Mouse (Mus musculus): ENCODE data around the gene Gm28038. TPM values are rescaled to one million over a fixed set of nuclear protein-coding genes. Genes with fewer than 3 reads are reported as not detected.

The Gm28038 gene
- polyA plus RNA-seq, 1 experiment from 2014 or later = not detected

- H3K27me3 ChIP-seq = no peaks in the 10 kb centered on the region
- H3K9me3 ChIP-seq = no peaks in the 10 kb centered on the region
- no peak overlapping the region for H3K27ac ChIP-seq
- H3K4me3 ChIP-seq (replicated peaks) = no peak overlapping the region
- H3K4me2 ChIP-seq (replicated peaks) = no peak overlapping the region
- H3K4me1 ChIP-seq (replicated peaks) = peaks cover 13% of the 10 kb centered on the region
- WGBS = 94% methylated on average over 5 of the region's 5 CpGs
- ATAC-seq = no peak
- H3K9ac ChIP-seq (replicated peaks) = no peak overlapping the region
- H3K36me3 ChIP-seq = peaks cover 90% of the 10 kb centered on the region
These were observed 33.8 kb upstream of the Gm28038 start for GRCm38 (mm10) chr2:30247036-30247435.

- Histone ChIP-seq H3K4me3 (replicated peaks) (no peak overlapping the region), H3K4me2 (replicated peaks) (no peak overlapping the region), H3K27ac (no peak overlapping the region), H3K4me1 (replicated peaks) (peaks cover 9% of the 10 kb centered on the region), H3K36me3 (peaks cover 90% of the 10 kb centered on the region), H3K9me3 (no peaks in the 10 kb centered on the region), H3K27me3 (no peaks in the 10 kb centered on the region), H3K9ac (replicated peaks) (no peak overlapping the region)
- no peak for ATAC-seq
- WGBS = 72% methylated on average over 4 of the region's 4 CpGs
These were observed 33.2 kb upstream of the Gm28038 start for GRCm38 (mm10) chr2:30247681-30248080.

- Histone ChIP-seq H3K36me3 (peaks cover 89% of the 10 kb centered on the region), H3K9ac (replicated peaks) (no peak overlapping the region), H3K27ac (no peak overlapping the region), H3K4me1 (replicated peaks) (peaks cover 8% of the 10 kb centered on the region; the same call in 1 of the 2 replicates), H3K27me3 (no peaks in the 10 kb centered on the region), H3K9me3 (no peaks in the 10 kb centered on the region), H3K4me3 (replicated peaks) (no peak overlapping the region), H3K4me2 (replicated peaks) (no peak overlapping the region)
- 96% methylated on average over 3 of the region's 3 CpGs for WGBS
- no peak for ATAC-seq
These were observed 31.7 kb upstream of the Gm28038 start for GRCm38 (mm10) chr2:30249182-30249581.

GRCm38 (mm10) chr2:30250166-30251128 lies 30.4 kb upstream of the Gm28038 start:
- H3K4me3 ChIP-seq (replicated peaks) = no peak overlapping the region
- no peak for ATAC-seq
- peaks cover 89% of the 10 kb centered on the region for H3K36me3 ChIP-seq
- H3K4me1 ChIP-seq (replicated peaks) = peaks cover 6% of the 10 kb centered on the region; the same call in 1 of the 2 replicates
- no peak overlapping the region for H3K27ac ChIP-seq
- H3K27me3 ChIP-seq = no peaks in the 10 kb centered on the region
- no peaks in the 10 kb centered on the region for H3K9me3 ChIP-seq
- no peak overlapping the region for H3K4me2 ChIP-seq (replicated peaks)
- no peak overlapping the region for H3K9ac ChIP-seq (replicated peaks)
- WGBS = 90% methylated on average over 10 of the region's 10 CpGs

GRCm38 (mm10) chr2:30251417-30252104 lies 29.3 kb upstream of the Gm28038 start:
- ATAC-seq = no peak
- Histone ChIP-seq H3K9me3 (no peaks in the 10 kb centered on the region), H3K27me3 (no peaks in the 10 kb centered on the region), H3K4me2 (replicated peaks) (no peak overlapping the region), H3K27ac (no peak overlapping the region), H3K4me3 (replicated peaks) (no peak overlapping the region), H3K36me3 (peaks cover 89% of the 10 kb centered on the region), H3K4me1 (replicated peaks) (peaks cover 6% of the 10 kb centered on the region; the same call in 1 of the 2 replicates), H3K9ac (replicated peaks) (no peak overlapping the region)
- WGBS = 90% methylated on average over 5 of the region's 5 CpGs

- no peak for ATAC-seq
- Histone ChIP-seq H3K4me2 (replicated peaks) (no peak overlapping the region), H3K4me1 (replicated peaks) (peaks cover 6% of the 10 kb centered on the region; the same call in 1 of the 2 replicates), H3K27me3 (no peaks in the 10 kb centered on the region), H3K9ac (replicated peaks) (no peak overlapping the region), H3K27ac (no peak overlapping the region), H3K36me3 (peaks cover 95% of the 10 kb centered on the region), H3K4me3 (replicated peaks) (no peak overlapping the region), H3K9me3 (no peaks in the 10 kb centered on the region)
- WGBS = 80% methylated on average over 3 of the region's 3 CpGs
These were observed 28.3 kb upstream of the Gm28038 start for GRCm38 (mm10) chr2:30252521-30252920.

- no peak overlapping the region for H3K27ac ChIP-seq
- H3K4me2 ChIP-seq (replicated peaks) = no peak overlapping the region
- no peak overlapping the region for H3K9ac ChIP-seq (replicated peaks)
- no peaks in the 10 kb centered on the region for H3K27me3 ChIP-seq
- H3K9me3 ChIP-seq = no peaks in the 10 kb centered on the region
- no peak for ATAC-seq
- 90% methylated on average over 5 of the region's 5 CpGs for WGBS
- H3K4me3 ChIP-seq (replicated peaks) = no peak overlapping the region
- peaks cover 6% of the 10 kb centered on the region; the same call in 1 of the 2 replicates for H3K4me1 ChIP-seq (replicated peaks)
- H3K36me3 ChIP-seq = peaks cover 95% of the 10 kb centered on the region
These were observed 27.0 kb upstream of the Gm28038 start for GRCm38 (mm10) chr2:30253809-30254208.

GRCm38 (mm10) chr2:30255631-30256395 lies 25.0 kb upstream of the Gm28038 start:
- Histone ChIP-seq H3K36me3 (peaks cover 94% of the 10 kb centered on the region), H3K4me1 (replicated peaks) (peaks cover 10% of the 10 kb centered on the region; the same call in 1 of the 2 replicates), H3K9ac (replicated peaks) (no peak overlapping the region), H3K9me3 (no peaks in the 10 kb centered on the region), H3K4me3 (replicated peaks) (no peak overlapping the region), H3K4me2 (replicated peaks) (no peak overlapping the region), H3K27me3 (no peaks in the 10 kb centered on the region), H3K27ac (no peak overlapping the region)
- 97% methylated on average over 42 of the region's 42 CpGs for WGBS
- no peak for ATAC-seq

GRCm38 (mm10) chr2:30256616-30257350 lies 24.1 kb upstream of the Gm28038 start:
- Histone ChIP-seq H3K4me2 (replicated peaks) (no peak overlapping the region), H3K27me3 (no peaks in the 10 kb centered on the region), H3K9me3 (no peaks in the 10 kb centered on the region), H3K9ac (replicated peaks) (no peak overlapping the region), H3K27ac (no peak overlapping the region), H3K36me3 (peaks cover 96% of the 10 kb centered on the region), H3K4me3 (replicated peaks) (no peak overlapping the region), H3K4me1 (replicated peaks) (peaks cover 7% of the 10 kb centered on the region)
- WGBS = 97% methylated on average over 30 of the region's 30 CpGs
- no peak for ATAC-seq

- H3K4me1 ChIP-seq (replicated peaks) = peaks cover 13% of the 10 kb centered on the region
- peaks cover 94% of the 10 kb centered on the region for H3K36me3 ChIP-seq
- ATAC-seq = no peak
- no peaks in the 10 kb centered on the region for H3K27me3 ChIP-seq
- H3K9ac ChIP-seq (replicated peaks) = no peak overlapping the region
- H3K4me3 ChIP-seq (replicated peaks) = no peak overlapping the region
- 91% methylated on average over 7 of the region's 7 CpGs for WGBS
- no peak overlapping the region for H3K27ac ChIP-seq
- H3K9me3 ChIP-seq = no peaks in the 10 kb centered on the region
- no peak overlapping the region for H3K4me2 ChIP-seq (replicated peaks)
These were observed 23.0 kb upstream of the Gm28038 start for GRCm38 (mm10) chr2:30257699-30258460.

- H3K36me3 ChIP-seq = peaks cover 94% of the 10 kb centered on the region
- no peaks in the 10 kb centered on the region for H3K9me3 ChIP-seq
- ATAC-seq = no peak
- H3K4me1 ChIP-seq (replicated peaks) = peaks cover 18% of the 10 kb centered on the region
- H3K27me3 ChIP-seq = no peaks in the 10 kb centered on the region
- H3K27ac ChIP-seq = no peak overlapping the region
- H3K4me3 ChIP-seq (replicated peaks) = no peak overlapping the region
- WGBS = 92% methylated on average over 4 of the region's 4 CpGs
- no peak overlapping the region for H3K9ac ChIP-seq (replicated peaks)
- H3K4me2 ChIP-seq (replicated peaks) = no peak overlapping the region
These were observed 22.2 kb upstream of the Gm28038 start for GRCm38 (mm10) chr2:30258600-30258999.

Measured in midbrain, embryonic 13.5 days (tissue).